Mouse (Mus musculus): ENCODE results near the gene Rev1. TPM values are rescaled to one million over a fixed set of nuclear protein-coding genes. Genes with fewer than 3 reads are reported as not detected.
"Not testable (repeated sequence)": the region's sequence is repeated elsewhere in the genome, so short reads cannot be mapped to it uniquely, and the experiment has no call there.

The Rev1 gene
- polyA plus RNA-seq, 1 experiment from 2014 or later = 36.3 TPM

DNA sequence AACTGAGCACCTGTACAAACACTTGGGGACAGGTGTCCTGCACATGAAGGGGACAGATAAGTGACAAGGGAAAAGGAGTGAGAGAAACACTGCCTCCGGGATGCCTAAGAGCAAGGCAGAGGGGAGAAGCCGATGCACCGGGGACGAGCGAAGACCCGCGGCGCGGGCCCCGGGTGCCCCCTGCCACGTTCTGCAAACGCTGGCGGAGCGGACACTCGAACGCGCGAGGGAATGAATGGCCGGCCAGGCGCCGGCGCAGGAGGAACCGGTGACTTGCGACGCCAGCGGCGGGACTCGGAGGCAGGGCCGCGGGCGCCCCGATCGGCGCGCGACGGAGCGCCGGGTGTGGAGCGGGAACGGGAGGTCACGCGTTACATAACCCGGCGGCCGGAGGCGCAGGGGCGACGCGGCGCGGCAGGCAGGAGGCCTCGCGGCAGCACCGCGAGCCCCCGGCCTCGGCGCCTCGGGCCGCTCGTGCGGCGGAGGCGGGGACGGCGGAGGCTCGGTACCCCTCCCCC, 623 bp downstream of the Rev1 start:
- WGBS = under 1% methylated on average over 52 of the region's 68 CpGs
- Histone ChIP-seq H3K4me3 (peak overlapping the region; percentile 94), H3K4me2 (peak overlapping the region; percentile 60), H3K4me1 (replicated peaks) (peaks cover 29% of the 10 kb centered on the region), H3K36me3 (no peaks in the 10 kb centered on the region), H3K27me3 (no peaks in the 10 kb centered on the region), H3K9me3 (no peaks in the 10 kb centered on the region), H3K9ac (peak overlapping the region; percentile 83), H3K27ac (replicated peaks) (peak overlapping the region; percentile 94)
- ATAC-seq (ENCODE audit: low FRiP score, low read depth) = no peak; the same call in 1 of the 2 replicates

DNA sequence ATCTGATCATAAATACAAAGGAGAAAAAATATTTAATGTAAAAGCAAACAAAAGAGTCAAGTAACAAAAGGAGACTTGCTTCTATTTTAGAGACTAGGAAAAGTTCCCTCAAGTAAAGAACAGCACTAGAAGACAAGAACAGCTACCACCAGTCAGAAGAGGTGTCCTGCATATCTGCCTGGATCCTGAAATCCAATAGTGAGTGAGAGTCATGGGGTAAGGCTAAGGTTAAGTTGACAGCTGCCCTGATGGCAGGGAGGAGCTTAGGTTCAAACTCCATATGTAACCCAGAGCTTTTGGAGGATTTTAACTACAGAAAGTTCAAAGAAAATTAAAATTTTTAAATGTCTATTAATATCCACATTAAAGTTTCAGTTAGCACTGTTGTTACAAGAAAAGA, 2.6 kb downstream of the Rev1 start:
- Histone ChIP-seq H3K4me1 (replicated peaks) (peaks cover 29% of the 10 kb centered on the region), H3K4me3 (no peak overlapping the region), H3K4me2 (peak overlapping the region; percentile 60; the same call in 1 of the 2 replicates), H3K9ac (no peak overlapping the region), H3K9me3 (no peaks in the 10 kb centered on the region), H3K36me3 (no peaks in the 10 kb centered on the region), H3K27me3 (no peaks in the 10 kb centered on the region), H3K27ac (replicated peaks) (no peak overlapping the region)
- ATAC-seq (ENCODE audit: low FRiP score, low read depth) = no peak

DNA sequence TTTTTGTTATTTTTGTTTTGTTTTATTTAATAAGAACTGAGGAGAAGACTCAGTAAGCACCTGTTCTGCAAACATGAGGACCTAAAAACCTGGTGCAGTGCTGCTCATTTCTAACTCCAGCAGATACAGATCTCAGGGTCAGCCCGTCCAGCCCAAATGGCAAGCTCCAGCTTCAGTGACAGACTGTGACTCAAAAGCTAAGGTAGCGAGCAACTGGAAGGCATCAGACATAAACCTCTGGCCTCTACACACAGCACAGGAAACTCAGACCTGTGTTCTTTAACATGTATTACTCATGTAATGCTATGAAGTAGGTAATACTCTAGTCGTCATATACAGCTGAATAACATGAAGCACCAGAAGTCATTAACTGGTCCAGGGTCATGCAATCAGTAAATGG, 3.2 kb downstream of the Rev1 start:
- 79% methylated on average over 3 of the region's 3 CpGs for WGBS
- Histone ChIP-seq H3K27ac (replicated peaks) (no peak overlapping the region), H3K4me2 (no peak overlapping the region), H3K9ac (no peak overlapping the region), H3K4me3 (no peak overlapping the region), H3K4me1 (replicated peaks) (peaks cover 29% of the 10 kb centered on the region), H3K36me3 (no peaks in the 10 kb centered on the region), H3K9me3 (no peaks in the 10 kb centered on the region), H3K27me3 (no peaks in the 10 kb centered on the region)
- no peak for ATAC-seq (ENCODE audit: low FRiP score, low read depth)

DNA sequence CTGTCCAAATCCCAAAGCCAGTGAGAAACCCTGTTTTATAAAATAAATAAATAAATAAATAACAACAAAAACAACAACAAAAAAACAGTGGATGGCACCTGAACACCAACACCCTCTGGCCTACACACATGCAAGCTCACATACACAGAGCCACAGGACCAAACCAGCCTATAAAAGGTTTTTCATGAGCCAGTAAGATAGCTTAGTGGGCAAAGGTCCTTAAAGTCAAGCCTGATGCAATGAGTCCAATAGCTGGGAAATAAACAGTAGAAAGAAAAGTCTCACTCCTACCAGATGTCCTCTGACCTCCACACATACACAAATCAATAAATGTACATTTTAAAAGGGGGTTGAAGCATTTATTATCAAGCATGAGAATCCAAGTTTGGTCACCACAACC, 5.3 kb downstream of the Rev1 start:
- H3K36me3 ChIP-seq = no peaks in the 10 kb centered on the region
- no peak overlapping the region for H3K4me3 ChIP-seq
- no peaks in the 10 kb centered on the region for H3K27me3 ChIP-seq
- H3K27ac ChIP-seq (replicated peaks) = no peak overlapping the region
- H3K9me3 ChIP-seq = no peaks in the 10 kb centered on the region
- H3K4me2 ChIP-seq = no peak overlapping the region
- no peak overlapping the region for H3K9ac ChIP-seq
- no peak for ATAC-seq (ENCODE audit: low FRiP score, low read depth)
- H3K4me1 ChIP-seq (replicated peaks) = peaks cover 22% of the 10 kb centered on the region

DNA sequence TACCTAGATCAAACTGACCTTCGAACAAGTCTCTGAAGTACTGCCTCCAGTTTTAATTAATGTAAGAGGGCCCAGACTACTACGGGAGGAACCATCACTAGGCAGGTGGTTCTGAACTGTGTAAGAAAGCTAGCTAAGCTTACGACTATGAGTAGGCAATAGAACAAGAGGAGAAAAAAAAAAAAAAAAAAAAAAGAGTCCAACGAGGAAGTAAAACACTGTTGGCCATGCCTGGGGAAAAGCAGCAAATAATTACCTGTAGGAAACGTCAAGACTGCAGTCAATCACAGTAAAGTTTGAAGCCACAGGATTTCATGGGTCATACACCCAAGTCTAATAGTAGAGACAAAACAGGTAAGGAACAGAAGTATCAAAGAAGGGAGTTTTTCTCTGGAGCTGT, 8.7 kb downstream of the Rev1 start:
- H3K4me1 ChIP-seq (replicated peaks) = no peaks in the 10 kb centered on the region; the same call in 1 of the 2 replicates
- H3K27ac ChIP-seq (replicated peaks) = no peak overlapping the region
- no peak for ATAC-seq (ENCODE audit: low FRiP score, low read depth)
- 83% methylated on average over 5 of the region's 5 CpGs for WGBS
- no peaks in the 10 kb centered on the region for H3K27me3 ChIP-seq
- no peak overlapping the region for H3K4me3 ChIP-seq
- no peak overlapping the region for H3K4me2 ChIP-seq
- no peak overlapping the region for H3K9ac ChIP-seq
- no peaks in the 10 kb centered on the region for H3K9me3 ChIP-seq
- no peaks in the 10 kb centered on the region for H3K36me3 ChIP-seq

DNA sequence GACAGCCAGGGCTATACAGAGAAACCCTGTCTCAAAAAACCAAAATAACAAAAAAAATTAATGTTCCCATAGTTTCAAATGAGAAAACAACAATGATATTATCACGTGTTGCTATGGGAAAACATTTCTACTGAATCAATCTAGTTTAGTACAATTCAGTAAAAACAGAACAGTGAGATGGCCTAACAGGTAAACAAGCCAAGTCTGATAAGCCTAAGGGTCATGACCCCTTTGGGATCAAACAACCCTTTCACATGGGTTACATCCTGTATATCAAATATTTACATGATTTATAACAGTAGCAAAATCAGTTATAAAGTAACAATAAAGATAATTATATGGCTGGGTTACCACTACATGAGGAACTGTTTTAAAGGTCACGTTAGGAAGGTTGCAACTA, 11.0 kb downstream of the Rev1 start:
- WGBS = 97% methylated on average over 2 of the region's 2 CpGs
- no peak overlapping the region for H3K27ac ChIP-seq (replicated peaks)

DNA sequence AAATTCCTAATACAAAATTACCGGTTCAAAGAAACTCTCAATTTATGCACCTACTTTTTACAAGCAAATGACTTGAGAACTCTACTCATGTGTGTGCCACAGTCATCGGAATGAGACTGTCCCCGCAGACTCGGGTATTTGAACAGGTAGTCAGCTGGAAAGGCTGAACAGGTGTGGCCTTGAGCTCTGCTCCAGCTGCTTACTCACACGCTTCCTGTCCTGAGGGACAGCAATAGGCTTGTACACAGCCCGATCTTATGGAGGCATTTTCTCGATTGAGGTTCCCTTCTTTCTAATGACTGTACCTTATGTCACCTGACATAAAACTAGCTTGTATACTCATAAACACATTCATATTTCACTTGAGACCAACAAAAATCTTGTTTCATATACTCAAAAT, 19.8 kb downstream of the Rev1 start:
- no peak for ATAC-seq (ENCODE audit: low FRiP score, low read depth)
- Histone ChIP-seq H3K27me3 (no peaks in the 10 kb centered on the region), H3K4me2 (no peak overlapping the region), H3K9ac (no peak overlapping the region), H3K4me1 (replicated peaks) (no peaks in the 10 kb centered on the region), H3K9me3 (no peaks in the 10 kb centered on the region), H3K27ac (replicated peaks) (no peak overlapping the region), H3K36me3 (no peaks in the 10 kb centered on the region), H3K4me3 (no peak overlapping the region)
- WGBS = 84% methylated on average over 7 of the region's 7 CpGs

More for the DNA sequence above, 11.0 kb downstream of the Rev1 start:
- Histone ChIP-seq H3K9ac (no peak overlapping the region), H3K4me2 (no peak overlapping the region), H3K9me3 (no peaks in the 10 kb centered on the region), H3K27me3 (no peaks in the 10 kb centered on the region), H3K4me1 (replicated peaks) (no peaks in the 10 kb centered on the region; the same call in 1 of the 2 replicates), H3K36me3 (no peaks in the 10 kb centered on the region), H3K4me3 (no peak overlapping the region)
- ATAC-seq (ENCODE audit: low FRiP score, low read depth) = no peak

DNA sequence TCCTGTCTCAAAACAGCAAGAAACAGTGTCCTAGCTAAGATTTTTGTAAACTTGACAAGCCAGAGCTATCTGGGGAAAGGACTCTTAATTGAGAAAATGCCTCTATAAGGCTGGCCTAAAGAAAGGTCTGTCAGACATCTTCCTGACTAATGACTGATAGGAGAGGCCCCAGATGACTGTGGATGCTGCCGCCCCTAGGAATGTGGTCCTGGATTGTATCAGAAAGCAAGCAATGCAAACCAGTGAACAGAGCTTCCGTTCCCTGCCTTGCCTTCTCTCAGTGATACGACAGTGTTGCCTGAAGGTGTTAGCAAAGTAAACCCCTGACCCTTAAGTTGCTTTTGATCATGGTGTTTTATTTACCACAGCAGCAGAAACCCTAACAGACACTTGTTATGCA, 25.8 kb downstream of the Rev1 start:
- ATAC-seq (ENCODE audit: low FRiP score, low read depth) = no peak
- H3K9me3 ChIP-seq = no peaks in the 10 kb centered on the region
- peaks cover 8% of the 10 kb centered on the region; the same call in 1 of the 2 replicates for H3K36me3 ChIP-seq
- H3K4me3 ChIP-seq = no peak overlapping the region
- H3K27me3 ChIP-seq = no peaks in the 10 kb centered on the region
- 86% methylated on average over 3 of the region's 3 CpGs for WGBS
- no peaks in the 10 kb centered on the region for H3K4me1 ChIP-seq (replicated peaks)
- no peak overlapping the region for H3K27ac ChIP-seq (replicated peaks)
- H3K9ac ChIP-seq = no peak overlapping the region
- no peak overlapping the region for H3K4me2 ChIP-seq

DNA sequence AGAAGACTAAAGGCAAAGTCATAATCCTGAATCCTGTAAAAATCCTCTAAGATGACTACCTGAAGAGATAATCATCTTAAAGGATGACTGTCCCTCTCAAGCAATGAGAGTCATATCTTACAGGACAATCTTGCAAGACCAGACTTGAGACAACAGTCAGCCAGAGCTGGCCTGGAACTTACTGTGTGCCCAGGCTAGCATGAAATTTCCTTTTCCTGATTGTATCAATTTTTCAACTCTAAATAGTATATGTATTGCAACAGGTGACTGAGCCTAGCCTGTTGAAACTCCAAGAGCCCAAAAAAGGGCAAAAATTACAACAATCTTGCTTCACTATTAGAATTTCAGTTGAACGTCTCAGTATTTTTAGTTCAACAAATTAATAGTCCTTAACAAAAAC, 26.4 kb downstream of the Rev1 start:
- no peaks in the 10 kb centered on the region for H3K4me1 ChIP-seq (replicated peaks)
- WGBS = 92% methylated on average over 1 of the region's 1 CpGs
- H3K4me2 ChIP-seq = no peak overlapping the region
- H3K9me3 ChIP-seq = no peaks in the 10 kb centered on the region
- no peaks in the 10 kb centered on the region for H3K27me3 ChIP-seq
- H3K4me3 ChIP-seq = no peak overlapping the region
- no peak overlapping the region for H3K27ac ChIP-seq (replicated peaks)
- no peak overlapping the region for H3K9ac ChIP-seq
- H3K36me3 ChIP-seq = peaks cover 11% of the 10 kb centered on the region
- no peak for ATAC-seq (ENCODE audit: low FRiP score, low read depth)

DNA sequence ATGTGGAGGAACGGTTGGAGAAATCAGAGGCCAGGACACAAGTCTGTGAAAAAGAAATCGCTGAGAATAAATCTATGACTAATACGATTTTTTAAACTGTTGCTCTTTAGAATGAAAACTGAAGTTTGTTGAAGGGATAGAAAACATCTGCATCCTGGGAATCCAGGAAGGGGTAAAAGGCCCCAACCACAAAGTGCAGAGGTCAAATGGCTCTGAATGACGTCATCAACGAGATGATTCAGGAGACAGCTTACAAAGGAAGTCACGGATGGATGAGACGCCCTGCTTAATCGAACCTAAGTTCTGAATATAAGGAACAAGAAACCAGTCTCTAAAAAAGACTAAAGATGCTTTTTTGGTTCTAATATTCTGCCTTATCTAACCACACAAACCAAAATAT, 48.3 kb downstream of the Rev1 start:
- WGBS = 75% methylated on average over 8 of the region's 8 CpGs
- H3K4me2 ChIP-seq = no peak overlapping the region

DNA sequence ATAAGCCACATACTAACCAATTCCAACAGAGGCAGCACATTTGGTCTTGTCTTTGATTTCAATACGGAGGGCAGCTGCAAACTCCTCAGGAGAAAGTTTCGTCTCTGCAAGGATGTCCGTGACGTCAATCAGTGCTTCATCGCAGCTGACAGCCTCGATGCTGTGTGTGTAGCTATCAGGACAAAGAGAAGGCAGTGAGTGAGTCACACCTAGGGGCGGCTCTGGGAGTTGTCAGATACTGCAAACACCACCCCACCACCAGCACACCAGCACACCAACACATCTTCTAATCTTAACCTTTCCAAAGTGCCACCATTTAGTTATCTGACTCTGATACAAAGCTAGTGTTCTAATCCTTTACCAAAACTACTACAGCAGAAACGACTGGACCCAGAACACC, 58.3 kb downstream of the Rev1 start:
- WGBS = 90% methylated on average over 8 of the region's 8 CpGs
- H3K27ac ChIP-seq (replicated peaks) = no peak overlapping the region
- peaks cover 52% of the 10 kb centered on the region for H3K36me3 ChIP-seq
- no peaks in the 10 kb centered on the region for H3K4me1 ChIP-seq (replicated peaks)
- H3K4me3 ChIP-seq = no peak overlapping the region
- ATAC-seq (ENCODE audit: low FRiP score, low read depth) = no peak
- H3K27me3 ChIP-seq = no peaks in the 10 kb centered on the region
- no peaks in the 10 kb centered on the region for H3K9me3 ChIP-seq
- H3K4me2 ChIP-seq = no peak overlapping the region
- no peak overlapping the region for H3K9ac ChIP-seq

More for the DNA sequence above, 48.3 kb downstream of the Rev1 start:
- H3K9me3 ChIP-seq = no peaks in the 10 kb centered on the region
- peaks cover 42% of the 10 kb centered on the region for H3K36me3 ChIP-seq
- no peaks in the 10 kb centered on the region for H3K27me3 ChIP-seq
- no peak overlapping the region for H3K27ac ChIP-seq (replicated peaks)
- H3K4me1 ChIP-seq (replicated peaks) = no peaks in the 10 kb centered on the region
- H3K4me3 ChIP-seq = no peak overlapping the region
- H3K9ac ChIP-seq = no peak overlapping the region
- ATAC-seq (ENCODE audit: low FRiP score, low read depth) = no peak

DNA sequence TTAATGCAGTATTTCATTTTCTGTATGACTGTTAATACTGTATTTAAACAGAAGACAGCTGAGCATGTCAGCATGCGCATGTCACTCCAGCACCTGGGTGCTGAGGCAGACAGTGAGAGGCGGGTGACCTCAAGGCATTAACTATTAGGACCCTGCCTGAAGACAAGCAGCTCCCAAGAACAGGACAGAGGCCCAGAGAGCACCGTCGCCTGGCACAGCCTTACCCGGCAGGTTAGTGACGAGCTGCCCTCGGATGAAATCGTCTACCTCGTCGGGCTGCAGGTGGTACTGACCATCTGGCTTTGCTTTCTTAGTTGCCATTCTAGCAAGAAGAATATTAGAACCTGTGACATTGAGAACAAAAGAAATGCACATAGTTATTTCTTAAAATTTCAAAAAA, 62.3 kb downstream of the Rev1 start:
- WGBS = 93% methylated on average over 10 of the region's 10 CpGs
- no peak for ATAC-seq (ENCODE audit: low FRiP score, low read depth)
- Histone ChIP-seq H3K9ac (no peak overlapping the region), H3K4me3 (no peak overlapping the region), H3K4me2 (no peak overlapping the region), H3K36me3 (peaks cover 63% of the 10 kb centered on the region), H3K27me3 (no peaks in the 10 kb centered on the region), H3K4me1 (replicated peaks) (no peaks in the 10 kb centered on the region), H3K27ac (replicated peaks) (no peak overlapping the region), H3K9me3 (no peaks in the 10 kb centered on the region)

DNA sequence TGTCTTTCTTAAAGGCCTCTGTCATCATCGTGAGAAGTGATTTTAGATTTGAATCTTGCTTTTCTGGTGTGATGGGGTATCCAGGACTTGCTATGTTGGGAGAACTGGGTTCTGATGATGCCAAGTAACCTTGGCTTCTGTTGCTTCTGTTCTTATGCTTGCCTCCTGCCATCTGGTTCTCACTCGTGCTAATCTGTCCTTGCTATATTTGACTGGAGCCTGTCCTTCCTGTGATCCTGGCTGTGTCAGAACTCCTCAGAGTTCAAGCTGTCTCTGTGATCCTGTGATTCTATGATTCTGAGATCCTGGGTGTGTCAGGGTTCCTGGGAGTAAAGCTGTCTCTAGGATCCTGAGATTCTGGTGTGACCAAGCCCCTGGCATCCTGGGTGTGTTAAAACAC, 67.4 kb downstream of the Rev1 start:
- H3K4me2 ChIP-seq; H3K4me3 ChIP-seq; H3K9me3 ChIP-seq; H3K27ac ChIP-seq (replicated peaks); ATAC-seq (ENCODE audit: low FRiP score, low read depth); H3K4me1 ChIP-seq (replicated peaks); H3K9ac ChIP-seq; H3K27me3 ChIP-seq: not testable (repeated sequence)
- peaks cover 72% of the 10 kb centered on the region for H3K36me3 ChIP-seq
- 94% methylated on average over 2 of the region's 2 CpGs for WGBS

Data from hindbrain, embryonic 15.5 days (tissue).